ENCODE assay signal across 9 mouse cellular contexts in genomic region chr2:153436641-153437305, GRCm38 (mm10). TPM values are rescaled to one million over a fixed set of nuclear protein-coding genes. Genes with fewer than 3 reads are reported as not detected.
DNase-seq lines count a peak whose midpoint lies in the region; ATAC-seq and TF ChIP-seq lines count a peak whose summit lies in the region.
"Had no signal": no experiment of that assay in that cellular context is flagged by ENCODE, and none has a peak within 500 bp of the region (broad histone marks: within the 10 kb centered on the region; RNA-seq: fewer than 3 reads in every experiment).

No protein-coding gene starts in this region.

- peak overlapping the region; percentile 19; the same call in 1 of the 2 replicates for H3K4me2 ChIP-seq in embryonic facial prominence, embryonic 11.5 days (ENCODE audit: low read depth, low read length)
- peak overlapping the region; percentile 10; the same call in 1 of the 2 replicates for H3K4me2 ChIP-seq in limb, embryonic 11.5 days (ENCODE audit: low read depth, severe bottlenecking)
- H3K4me2 ChIP-seq in midbrain, embryonic 14.5 days (ENCODE audit: low read length) = no peak overlapping the region

- peak overlapping the region; percentile 59 for H3K27ac ChIP-seq in embryonic facial prominence, embryonic 11.5 days (replicated peaks; ENCODE audit: low read depth, low read length)
- H3K27ac ChIP-seq in limb, embryonic 11.5 days (replicated peaks; ENCODE audit: low read depth, low read length) = peak overlapping the region; percentile 66
- H3K27ac ChIP-seq in midbrain, embryonic 14.5 days (replicated peaks; ENCODE audit: low read depth, low read length) = peak overlapping the region; percentile 53
- H3K27ac ChIP-seq in cerebellum, adult 2 months (ENCODE audit: insufficient read depth, low read length) = no peak overlapping the region

- H3K9ac ChIP-seq in embryonic facial prominence, embryonic 11.5 days (replicated peaks; ENCODE audit: low read length) = peak overlapping the region; percentile 18; the same call in 1 of the 2 replicates
- H3K9ac ChIP-seq in limb, embryonic 11.5 days (ENCODE audit: low read length) = no peak overlapping the region
- H3K9ac ChIP-seq in midbrain, embryonic 14.5 days (replicated peaks; ENCODE audit: low read length) = no peak overlapping the region

- no peak for TF ChIP-seq CTCF in cerebellum, adult 2 months (IDR thresholded peaks at IDR 0.05; ENCODE audit: borderline replicate concordance, insufficient read depth, low read depth, low read length)

- no peaks in the 10 kb centered on the region for H3K27me3 ChIP-seq in embryonic facial prominence, embryonic 11.5 days (ENCODE audit: control insufficient read depth, insufficient read depth, low read length)
- no peaks in the 10 kb centered on the region for H3K27me3 ChIP-seq in limb, embryonic 11.5 days (ENCODE audit: control insufficient read depth, insufficient read depth, low read length)
- H3K27me3 ChIP-seq in midbrain, embryonic 14.5 days (ENCODE audit: control insufficient read depth, insufficient read depth, low read length) = no peaks in the 10 kb centered on the region
- no peaks in the 10 kb centered on the region for H3K27me3 ChIP-seq in cerebellum, adult 2 months (ENCODE audit: control insufficient read depth, insufficient read depth, low read length)

- DNase-seq in cerebellum, postnatal 10 days = peak; percentile 54 to 67
- no peak for DNase-seq in cerebellum, postnatal 4 days (ENCODE audit: low spot score in 2 of 2)
- no peak for DNase-seq in embryonic facial prominence, embryonic 11.5 days (ENCODE audit: low spot score)
- peak; percentile 80 for DNase-seq in heart, postnatal 4 days
- DNase-seq in limb, embryonic 11.5 days (ENCODE audit: low spot score) = no peak
- no peak for DNase-seq in midbrain, embryonic 14.5 days
- DNase-seq in retina, embryonic 14.5 days (ENCODE audit: low spot score) = no peak
- DNase-seq in cerebellum, adult 2 months = no peak

- no peak for TF ChIP-seq POLR2A in cerebellum, adult 2 months (IDR thresholded peaks at IDR 0.05; ENCODE audit: borderline replicate concordance, insufficient read depth, low read length)

- no peaks in the 10 kb centered on the region for H3K9me3 ChIP-seq in embryonic facial prominence, embryonic 11.5 days (replicated peaks; ENCODE audit: control insufficient read depth, low read length)
- H3K9me3 ChIP-seq in limb, embryonic 11.5 days (ENCODE audit: control insufficient read depth, low read length) = no peaks in the 10 kb centered on the region
- no peaks in the 10 kb centered on the region for H3K9me3 ChIP-seq in midbrain, embryonic 14.5 days (ENCODE audit: control insufficient read depth, low read length)

- H3K4me1 ChIP-seq in embryonic facial prominence, embryonic 11.5 days (ENCODE audit: control insufficient read depth, insufficient read depth, low read length) = peaks cover 35% of the 10 kb centered on the region
- H3K4me1 ChIP-seq in limb, embryonic 11.5 days (ENCODE audit: control insufficient read depth, insufficient read depth, low read length) = peaks cover 73% of the 10 kb centered on the region
- peaks cover 54% of the 10 kb centered on the region for H3K4me1 ChIP-seq in midbrain, embryonic 14.5 days (ENCODE audit: control insufficient read depth, insufficient read depth, low read length)
- peaks cover 26% of the 10 kb centered on the region for H3K4me1 ChIP-seq in cerebellum, adult 2 months (ENCODE audit: control insufficient read depth, insufficient read depth, low read length)

- ATAC-seq in embryonic facial prominence, embryonic 11.5 days (replicated peaks; ENCODE audit: insufficient number of reproducible peaks, low FRiP score, low TSS enrichment, low read depth) = no peak
- no peak for ATAC-seq in limb, embryonic 11.5 days (ENCODE audit: insufficient number of reproducible peaks, low FRiP score, low TSS enrichment, low read depth)
- ATAC-seq in midbrain, embryonic 14.5 days (ENCODE audit: low FRiP score, low TSS enrichment) = no peak

- 33% methylated on average over 6 of the region's 6 CpGs for WGBS in embryonic facial prominence, embryonic 11.5 days
- 18% methylated on average over 6 of the region's 6 CpGs for WGBS in limb, embryonic 11.5 days
- WGBS in midbrain, embryonic 14.5 days = 37% methylated on average over 6 of the region's 6 CpGs
- 64% methylated on average over 6 of the region's 6 CpGs for WGBS in cerebellum, adult 2 months

- peaks cover under 1% of the 10 kb centered on the region for H3K36me3 ChIP-seq in embryonic facial prominence, embryonic 11.5 days (replicated peaks; ENCODE audit: control insufficient read depth, insufficient read depth, low read depth, low read length)
- peaks cover 7% of the 10 kb centered on the region; the same call in 1 of the 2 replicates for H3K36me3 ChIP-seq in limb, embryonic 11.5 days (ENCODE audit: control insufficient read depth, insufficient read depth, low read length)
- H3K36me3 ChIP-seq in midbrain, embryonic 14.5 days (ENCODE audit: control insufficient read depth, insufficient read depth, low read length) = peaks cover 43% of the 10 kb centered on the region

- no peak overlapping the region for H3K4me3 ChIP-seq in embryonic facial prominence, embryonic 11.5 days (ENCODE audit: low read depth, low read length)
- no peak overlapping the region for H3K4me3 ChIP-seq in limb, embryonic 11.5 days (ENCODE audit: low read depth, low read length)
- H3K4me3 ChIP-seq in midbrain, embryonic 14.5 days (replicated peaks; ENCODE audit: low read depth, low read length) = no peak overlapping the region
- H3K4me3 ChIP-seq in cerebellum, adult 2 months (replicated peaks; ENCODE audit: insufficient read depth, low read depth, low read length) = no peak overlapping the region
- H3K4me3 ChIP-seq: erythroblast, embryonic 14.5 days had no signal

RNA-seq across cellular contexts. Expression of gene 4930404H24Rik, which starts 55.8 kb away (rescaled TPM):
- not detected in 2 replicates for polyA plus RNA-seq in embryonic facial prominence, embryonic 11.5 days (2014; fragmentation: Nextera tagmentation; extraction: Ambion mirVana)
- not detected for total RNA-seq in heart, postnatal 4 days (2021)
- not detected in 2 replicates for polyA plus RNA-seq in limb, embryonic 11.5 days (2014; fragmentation: Nextera tagmentation; extraction: Ambion mirVana)
- polyA plus RNA-seq in midbrain, embryonic 14.5 days (2014; fragmentation: Nextera tagmentation; extraction: Ambion mirVana) = not detected in 2 replicates
- not detected in 2 replicates for polyA plus RNA-seq in cerebellum, adult 2 months (2012; rRNA removed)
- polyA plus RNA-seq: erythroblast, embryonic 14.5 days had no signal

Comparison
In these comparisons a context has a peak if more than half of its experiments do, and no peak if none do; other contexts are left out.
1. DNase-seq: peak in cerebellum, postnatal 10 days (2 of 2) and heart, postnatal 4 days (single experiment); none in cerebellum, postnatal 4 days (0 of 2), embryonic facial prominence, embryonic 11.5 days (single experiment), limb, embryonic 11.5 days (single experiment), midbrain, embryonic 14.5 days (single experiment), retina, embryonic 14.5 days (single experiment) and cerebellum, adult 2 months (0 of 2).